Mouse (Mus musculus) small intestine, adult 2 months (tissue): ENCODE data around the gene Mien1. TPM values are rescaled to one million over a fixed set of nuclear protein-coding genes. Genes with fewer than 3 reads are reported as not detected.

Experiments used
- H3K27ac ChIP-seq: fragments of 200-500 bp; 2 replicates; pipeline ENCODE4 v1.5.1; 2012; ENCODE audit warnings: low read depth, low read length, control low read depth, inconsistent platforms; ENCODE audit not compliant: insufficient read depth
- H3K27me3 ChIP-seq: fragments of 200-500 bp; 2 replicates; pipeline ENCODE4 v1.6.1; 2012; ENCODE audit warnings: mild to moderate bottlenecking, moderate library complexity, low read length, inconsistent platforms; ENCODE audit not compliant: control insufficient read depth, insufficient read depth
- H3K36me3 ChIP-seq: fragments of 200-500 bp; 2 replicates; pipeline ENCODE4 v1.6.1; 2012; ENCODE audit warnings: mild to moderate bottlenecking, low read length, control low read depth, inconsistent platforms; ENCODE audit not compliant: control insufficient read depth, insufficient read depth
- H3K4me1 ChIP-seq: fragments of 200-500 bp; 2 replicates; pipeline ENCODE4 v1.6.1; 2012; ENCODE audit warnings: low read length, inconsistent platforms, mixed read lengths; ENCODE audit not compliant: control insufficient read depth, insufficient read depth, insufficient read length
- H3K4me3 ChIP-seq: fragments of 200-500 bp; 2 replicates; pipeline ENCODE4 v1.5.1; 2012; ENCODE audit warnings: low read depth, mild to moderate bottlenecking, control low read depth, inconsistent platforms, low read length, moderate library complexity
- CTCF ChIP-seq: fragments of 200-500 bp; IDR thresholded peaks from 2 replicates; pipeline ENCODE4 v1.5.1; 2012; ENCODE audit warnings: low read depth, mild to moderate bottlenecking, control low read depth, inconsistent platforms, low read length, moderate library complexity, mixed read lengths; ENCODE audit not compliant: insufficient replicate concordance, insufficient read length; ENCODE audit errors: extremely low read depth
- POLR2A ChIP-seq: fragments of 200-500 bp; IDR thresholded peaks from 2 replicates; pipeline ENCODE4 v1.6.1; 2012; ENCODE audit warnings: low read depth, mild to moderate bottlenecking, control low read depth, inconsistent platforms, low read length, moderate library complexity
- WGBS: fragments of 180-500 bp; shearing (Covaris S2); methylation state at CpG from one replicate; pipeline ENCODE4 v1.1.7; 2018; 5-methylcytosine and 5-hydroxymethylcytosine counted together
- polyA plus RNA-seq: library from polyadenylated mRNA; depleted of rRNA; stranded (reverse); fragments of >200 nt; gene quantifications from 2 replicates; pipeline ENCODE4 v1.2.3, GENCODE M21; 2012

The Mien1 gene
- polyA plus RNA-seq, 1 experiment: 37.7 TPM

- peak; percentile 49; the same call in 1 of the 2 replicates for TF ChIP-seq CTCF
- no peak for TF ChIP-seq POLR2A
- H3K36me3 ChIP-seq: peaks cover 53% of the 10 kb centered on the region
- H3K27ac ChIP-seq: no peak overlapping the region
- H3K4me1 ChIP-seq: peaks cover 10% of the 10 kb centered on the region
- no peaks in the 10 kb centered on the region for H3K27me3 ChIP-seq
- no peak overlapping the region for H3K4me3 ChIP-seq
- WGBS: 79% methylated on average over 4 of the region's 4 CpGs
Measured at GRCm38 (mm10) chr11:98455484-98455883, 16.7 kb upstream of the Mien1 start.

- Histone ChIP-seq H3K27me3 (no peaks in the 10 kb centered on the region), H3K27ac (peak overlapping the region; percentile 32; the same call in 1 of the 2 replicates), H3K36me3 (peaks cover 46% of the 10 kb centered on the region), H3K4me3 (peak overlapping the region; percentile 72), H3K4me1 (peaks cover 21% of the 10 kb centered on the region; the same call in 1 of the 2 replicates)
- no peak for TF ChIP-seq POLR2A
- no peak for TF ChIP-seq CTCF
- WGBS: 25% methylated on average over 20 of the region's 20 CpGs
Measured at GRCm38 (mm10) chr11:98449921-98450771, 11.4 kb upstream of the Mien1 start.

- Histone ChIP-seq H3K27me3 (no peaks in the 10 kb centered on the region), H3K36me3 (peaks cover 38% of the 10 kb centered on the region), H3K4me1 (peaks cover 21% of the 10 kb centered on the region; the same call in 1 of the 2 replicates), H3K4me3 (peak overlapping the region; percentile 72), H3K27ac (peak overlapping the region; percentile 32)
- 31% methylated on average over 3 of the region's 3 CpGs for WGBS
- no peak for TF ChIP-seq CTCF
- no peak for TF ChIP-seq POLR2A
Measured at GRCm38 (mm10) chr11:98449419-98449818, 10.6 kb upstream of the Mien1 start.

GRCm38 (mm10) chr11:98448191-98448790, 9.5 kb upstream of the Mien1 start:
- peaks cover 21% of the 10 kb centered on the region; the same call in 1 of the 2 replicates for H3K4me1 ChIP-seq
- peak overlapping the region; percentile 72 for H3K4me3 ChIP-seq
- 19% methylated on average over 13 of the region's 13 CpGs for WGBS

GRCm38 (mm10) chr11:98447475-98447834, 8.7 kb upstream of the Mien1 start:
- Histone ChIP-seq H3K36me3 (peaks cover 20% of the 10 kb centered on the region), H3K4me1 (peaks cover 21% of the 10 kb centered on the region; the same call in 1 of the 2 replicates), H3K4me3 (peak overlapping the region; percentile 72), H3K27me3 (no peaks in the 10 kb centered on the region), H3K27ac (peak overlapping the region; percentile 91)
- TF ChIP-seq POLR2A (no peak), CTCF (no peak)
- WGBS: 9% methylated on average over 7 of the region's 7 CpGs

More at GRCm38 (mm10) chr11:98448191-98448790, 9.5 kb upstream of the Mien1 start:
- H3K36me3 ChIP-seq: peaks cover 27% of the 10 kb centered on the region
- TF ChIP-seq POLR2A (0 out of 2 replicates have a peak, but pooled peaks have one; percentile 16), CTCF (no peak)
- H3K27me3 ChIP-seq: no peaks in the 10 kb centered on the region
- H3K27ac ChIP-seq: peak overlapping the region; percentile 91

GRCm38 (mm10) chr11:98446562-98447474, 8.0 kb upstream of the Mien1 start:
- H3K36me3 ChIP-seq: peaks cover 14% of the 10 kb centered on the region
- H3K27me3 ChIP-seq: no peaks in the 10 kb centered on the region
- TF ChIP-seq CTCF (no peak), POLR2A (peak; percentile 42; the same call in 1 of the 2 replicates)
- 3% methylated on average over 33 of the region's 33 CpGs for WGBS
- peak overlapping the region; percentile 96 for H3K27ac ChIP-seq
- H3K4me1 ChIP-seq: peaks cover 21% of the 10 kb centered on the region; the same call in 1 of the 2 replicates
- peak overlapping the region; percentile 72 for H3K4me3 ChIP-seq

- WGBS: 6% methylated on average over 5 of the region's 5 CpGs
- TF ChIP-seq POLR2A: no peak
- TF ChIP-seq CTCF: no peak
- Histone ChIP-seq H3K27me3 (no peaks in the 10 kb centered on the region), H3K4me1 (peaks cover 21% of the 10 kb centered on the region; the same call in 1 of the 2 replicates), H3K36me3 (peaks cover 8% of the 10 kb centered on the region), H3K4me3 (peak within 1 kb of the TSS; percentile 72), H3K27ac (peak within 1 kb of the TSS; percentile 96)
Measured at GRCm38 (mm10) chr11:98446213-98446561, 7.4 kb upstream of the Mien1 start, which contains the start of gene Grb7. Grb7 (plus strand) TSS chr11:98446394.
